Mouse (Mus musculus) skeletal muscle tissue, adult 2 months (tissue): Measurements from ENCODE around the gene Nop56.
A peak's percentile ranks its signal among the peaks of the same experiment; 100 is the strongest.

Experiments used
- DNase-seq: peaks from one replicate; pipeline ENCODE4 v3.0.0-alpha.2; 2012; ENCODE audit warnings: low read depth, low spot score

Gene Nop56

DNA sequence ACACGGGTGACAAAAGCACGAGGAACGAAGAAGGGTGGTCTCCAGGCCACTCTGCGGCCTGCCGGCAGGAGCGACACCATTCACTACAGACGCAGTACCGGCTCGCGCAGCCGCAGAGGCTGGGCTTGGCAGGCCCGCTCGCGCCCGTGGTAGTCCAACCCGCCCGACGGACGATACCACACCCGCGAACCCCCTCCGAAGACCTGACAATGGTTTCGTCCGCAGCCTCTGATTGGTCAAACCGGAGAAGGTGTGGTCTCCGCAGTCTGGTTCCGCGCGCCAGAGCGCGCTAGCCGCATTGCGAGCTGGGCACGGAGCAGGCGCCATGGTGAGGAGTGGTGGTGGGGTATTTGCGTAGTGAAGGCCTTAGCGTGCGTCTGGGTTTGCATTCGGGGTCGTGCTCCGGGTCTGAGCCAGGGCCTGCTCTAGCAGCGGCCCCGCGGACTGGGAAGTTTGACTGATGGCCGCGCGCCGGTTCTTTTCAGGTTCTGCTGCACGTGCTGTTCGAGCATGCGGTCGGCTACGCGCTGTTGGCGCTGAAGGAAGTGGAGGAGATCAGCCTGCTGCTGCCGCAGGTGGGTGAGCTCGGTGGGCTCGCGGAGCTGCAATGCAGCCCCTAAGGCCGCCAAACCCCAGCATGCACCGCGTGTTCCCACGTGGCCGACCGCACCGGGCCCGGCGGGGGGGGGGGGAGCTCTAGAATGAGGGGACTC lies at the start of gene Nop56:
Nop56 (plus strand) TSS at position 282 of the 713 bp plus-strand sequence.
- peak; percentile 99 for DNase-seq

DNA sequence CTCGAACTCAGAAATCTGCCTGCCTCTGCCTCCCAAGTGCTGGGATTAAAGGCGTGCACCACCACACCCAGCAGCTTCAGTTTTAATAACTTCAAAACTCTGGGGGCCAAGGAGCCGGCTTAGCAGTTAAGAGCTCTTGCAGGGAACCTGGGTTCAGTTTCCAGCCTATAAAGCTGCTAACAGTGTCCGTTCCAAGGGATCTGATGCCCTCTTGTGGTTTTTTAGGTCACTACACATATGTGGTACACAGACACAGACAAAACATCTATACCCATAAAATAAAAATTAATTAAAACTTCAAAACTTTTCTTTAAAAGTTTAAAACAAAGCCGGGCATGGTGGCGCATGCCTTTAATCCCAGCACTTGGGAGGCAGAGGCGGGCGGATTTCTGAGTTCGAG lies 27.3 kb upstream of the Nop56 start:
- peak; percentile 6 for DNase-seq

DNA sequence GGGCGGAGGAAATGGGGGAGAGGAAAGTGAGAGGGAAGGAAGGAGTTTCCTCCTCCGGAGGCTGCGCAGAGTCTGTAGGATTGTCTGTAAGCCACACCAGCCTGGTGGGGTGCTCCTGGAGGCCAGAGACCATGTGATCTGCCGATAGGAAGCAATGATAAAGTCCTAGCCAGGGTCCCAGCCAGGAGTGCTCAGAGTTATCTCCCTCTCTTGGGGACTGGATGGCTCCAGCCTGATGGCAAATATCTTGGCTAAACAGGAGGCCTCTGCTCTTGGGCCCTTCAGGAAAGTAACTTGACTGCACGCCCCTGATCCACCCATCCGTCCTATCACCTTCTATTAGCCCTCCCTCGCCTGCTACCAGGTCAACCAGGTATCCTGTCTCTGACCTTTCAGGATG lies 26.0 kb upstream of the Nop56 start:
- DNase-seq: no peak

DNA sequence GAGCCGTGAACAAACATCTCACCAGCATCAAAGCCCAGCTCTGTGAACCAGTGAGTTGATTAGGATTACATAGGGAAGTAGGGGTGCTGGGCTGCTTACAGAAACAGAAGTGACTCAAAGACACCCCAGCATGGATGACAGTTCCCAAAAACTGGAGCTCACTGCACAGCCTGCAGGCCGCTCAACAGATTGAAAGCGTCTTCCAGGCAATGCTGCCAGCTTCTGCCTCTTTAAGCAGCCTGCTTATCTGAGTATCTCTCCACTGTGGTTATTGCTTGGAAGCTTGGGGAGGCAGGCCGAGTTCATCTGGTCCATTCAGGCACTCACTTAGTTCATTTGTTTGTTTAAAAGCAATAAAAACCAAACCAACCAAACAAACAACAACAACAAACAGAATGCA lies 17.5 kb upstream of the Nop56 start:
- DNase-seq: no peak

DNA sequence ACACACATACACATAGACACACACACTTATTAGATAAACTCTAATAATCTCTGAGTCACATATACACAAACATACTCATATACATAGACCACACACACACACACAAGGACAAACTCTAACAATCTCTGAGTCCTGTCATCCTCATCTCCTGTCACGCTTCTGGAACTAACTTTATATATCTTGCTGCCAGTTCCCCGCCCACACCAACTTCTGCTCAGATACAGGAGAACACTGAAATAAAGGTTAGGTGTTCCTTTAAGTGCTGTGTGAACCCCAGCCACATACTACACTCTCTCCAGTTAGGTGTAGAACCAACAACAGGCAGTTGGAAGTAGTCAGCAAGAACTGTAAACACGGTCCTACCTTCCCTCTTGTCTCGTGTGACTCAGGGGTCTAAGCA lies 13.4 kb upstream of the Nop56 start:
- no peak for DNase-seq

DNA sequence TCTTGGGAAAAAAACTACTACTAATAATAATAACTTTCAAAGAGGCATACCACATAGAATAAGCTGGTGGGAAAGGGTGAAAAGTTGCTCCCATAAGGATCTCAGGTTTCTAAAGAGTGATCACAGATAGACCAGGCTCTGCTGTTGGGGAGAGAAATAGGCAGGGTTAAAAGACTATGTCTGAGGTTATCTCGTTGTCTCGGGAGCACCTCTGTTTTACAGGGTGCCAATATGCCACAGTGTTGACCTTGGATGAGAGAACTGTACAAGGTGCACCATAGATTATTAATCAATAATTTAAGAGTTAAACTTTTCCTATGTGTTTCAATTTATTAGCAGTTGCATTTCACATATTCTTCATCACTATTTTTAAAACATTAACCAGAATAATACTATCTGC lies 12.3 kb upstream of the Nop56 start:
- DNase-seq: no peak

DNA sequence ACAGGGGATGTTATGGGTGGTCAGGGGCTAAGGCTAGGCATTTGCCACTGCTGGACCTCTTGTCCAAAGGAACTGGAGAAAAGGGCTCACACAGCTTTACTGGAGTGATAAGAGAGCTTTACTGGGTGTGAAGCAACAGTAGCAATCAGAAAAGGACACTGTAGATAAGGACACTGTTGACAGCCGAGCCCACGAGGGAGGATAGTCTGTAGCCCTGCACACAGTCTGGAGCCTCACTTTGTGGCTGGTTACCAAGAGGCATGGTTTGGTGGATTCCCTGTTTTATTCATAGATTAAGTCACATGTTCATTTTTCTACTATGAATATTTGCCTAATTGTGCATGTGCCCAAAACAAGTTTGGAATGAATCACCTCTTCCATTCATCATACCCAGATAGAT lies 11.8 kb upstream of the Nop56 start:
- DNase-seq: no peak

DNA sequence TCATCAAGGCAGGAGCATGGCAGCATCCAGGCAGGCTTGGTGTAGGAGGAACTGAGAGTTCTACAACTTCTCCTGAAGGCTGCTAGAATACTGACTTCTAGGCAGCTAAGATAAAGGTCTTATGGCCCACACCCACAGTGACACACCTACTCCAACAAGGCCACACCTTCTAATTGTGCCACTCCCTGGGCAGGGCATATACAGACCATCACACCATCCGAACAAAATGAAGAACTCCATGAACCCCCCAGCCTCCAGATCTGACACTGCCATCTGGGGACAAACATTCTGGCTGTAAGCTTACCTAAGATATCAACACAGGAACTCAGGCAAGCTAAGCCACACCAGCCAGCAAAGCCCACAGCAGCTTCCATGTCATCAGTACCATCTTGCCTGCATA lies 8.7 kb upstream of the Nop56 start:
- no peak for DNase-seq

DNA sequence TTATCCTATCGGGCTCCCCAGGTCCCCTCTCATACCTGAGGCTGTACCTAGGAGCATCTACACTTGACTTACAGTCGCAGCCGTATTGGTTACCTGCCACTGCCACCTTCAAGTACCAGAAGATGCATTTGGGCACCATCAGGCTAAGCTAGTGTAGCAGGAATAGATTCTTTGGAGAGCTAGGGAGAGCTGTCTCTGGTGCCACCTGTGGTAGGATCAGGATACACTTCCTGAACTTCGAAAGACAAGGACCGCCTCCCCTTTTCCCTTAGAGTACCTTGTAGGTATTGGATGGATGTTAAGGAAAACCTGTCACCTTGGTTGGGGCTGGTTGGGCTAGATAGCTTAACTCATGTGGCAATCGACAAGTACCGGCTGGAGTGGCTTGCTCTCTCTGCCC lies 6.2 kb upstream of the Nop56 start:
- no peak for DNase-seq

DNA sequence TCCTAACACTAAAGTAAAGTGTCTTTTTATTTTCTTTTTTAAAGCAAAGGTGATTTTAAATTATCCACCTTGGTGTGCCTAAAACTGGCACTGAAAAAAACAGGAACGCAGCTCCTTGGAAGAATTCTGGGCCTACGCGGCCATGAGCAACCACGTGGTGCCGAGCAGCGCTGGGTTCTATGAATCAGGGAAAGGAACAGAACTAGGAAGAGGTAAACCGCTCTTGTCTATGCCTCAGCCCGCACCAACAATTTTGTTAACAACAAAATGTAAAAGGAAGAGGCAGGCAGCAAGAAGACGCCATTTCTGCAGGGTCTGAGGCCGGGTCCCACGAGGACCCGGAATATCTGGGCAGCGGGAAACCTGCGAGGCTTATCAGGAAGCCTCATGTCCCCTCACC lies 498 bp upstream of the Nop56 start:
- no peak for DNase-seq

DNA sequence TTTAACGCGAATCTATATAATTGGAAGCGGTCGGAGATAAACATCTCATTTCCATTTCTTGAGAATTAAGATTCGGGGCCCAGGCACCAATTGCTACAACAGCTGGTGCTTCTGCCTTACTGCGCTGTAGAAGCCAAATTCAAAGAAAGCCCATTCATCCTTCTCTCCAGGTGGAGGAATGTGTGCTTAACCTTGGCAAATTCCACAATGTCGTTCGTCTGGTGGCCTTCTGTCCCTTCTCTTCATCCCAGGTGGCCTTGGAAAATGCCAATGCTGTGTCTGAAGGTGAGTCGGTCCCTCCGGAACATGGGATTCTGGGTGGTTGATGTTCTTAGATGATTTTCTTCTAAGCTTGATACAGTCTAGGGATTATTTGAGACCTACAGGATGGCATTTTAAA lies 632 bp downstream of the Nop56 start:
- DNase-seq: no peak

DNA sequence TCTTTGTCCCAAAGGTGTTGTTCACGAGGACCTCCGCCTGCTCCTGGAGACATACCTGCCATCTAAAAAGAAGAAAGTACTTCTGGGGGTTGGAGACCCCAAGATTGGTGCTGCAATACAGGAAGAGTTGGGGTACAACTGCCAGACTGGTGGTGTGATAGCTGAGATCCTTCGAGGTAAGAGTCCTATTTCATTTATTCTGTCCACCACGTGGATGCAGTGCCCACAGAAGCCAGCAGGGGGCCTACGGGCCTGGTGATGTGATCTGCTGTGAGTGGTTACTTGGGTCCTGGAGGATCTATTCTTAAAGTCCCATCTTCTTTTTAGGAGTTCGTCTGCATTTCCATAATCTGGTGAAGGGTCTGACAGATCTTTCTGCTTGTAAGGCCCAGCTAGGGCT lies 1.4 kb downstream of the Nop56 start:
- no peak for DNase-seq

DNA sequence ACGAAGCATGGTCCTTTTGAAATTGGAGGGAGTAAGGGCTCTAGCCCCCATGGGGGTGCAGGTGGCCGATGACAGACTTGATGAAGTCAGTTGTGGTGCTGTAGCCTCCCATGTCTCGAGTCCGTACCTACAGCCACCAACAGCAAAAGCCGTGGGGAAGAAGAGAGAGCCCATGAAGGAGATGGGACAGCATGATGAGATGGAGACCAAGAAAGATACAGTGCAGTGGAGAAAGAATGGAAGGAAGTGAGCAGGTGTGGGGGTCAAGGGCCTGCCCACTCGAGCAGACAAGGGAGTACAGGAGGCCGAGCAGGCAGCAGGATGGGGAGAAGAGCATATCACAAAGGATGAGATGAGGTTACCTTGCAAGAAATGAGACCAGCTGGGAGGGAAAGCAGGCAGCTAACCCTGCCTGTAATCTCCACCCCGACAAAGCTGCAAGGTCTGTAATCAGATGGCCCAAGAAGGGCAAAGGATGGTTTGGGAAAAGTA lies 5.4 kb downstream of the Nop56 start:
- no peak for DNase-seq

DNA sequence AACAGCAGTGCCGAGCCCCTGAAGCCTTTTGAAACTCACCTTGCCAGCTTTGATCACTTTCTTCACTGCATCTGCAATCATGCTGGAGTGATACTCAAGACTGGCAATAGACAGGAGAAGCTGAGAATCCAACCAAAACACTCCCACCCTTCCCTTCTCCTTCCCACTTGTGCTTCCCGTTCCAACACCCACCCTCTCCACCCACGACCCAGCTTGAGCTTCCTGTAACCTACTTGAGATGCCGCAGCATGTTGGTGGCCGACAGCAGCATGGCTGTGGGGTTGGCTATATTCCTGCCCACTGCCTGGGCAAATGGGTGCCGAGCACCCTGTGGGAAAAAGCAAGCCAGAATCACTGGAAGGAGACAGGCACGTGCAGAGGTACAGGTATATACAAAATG lies 6.0 kb downstream of the Nop56 start:
- DNase-seq: no peak

DNA sequence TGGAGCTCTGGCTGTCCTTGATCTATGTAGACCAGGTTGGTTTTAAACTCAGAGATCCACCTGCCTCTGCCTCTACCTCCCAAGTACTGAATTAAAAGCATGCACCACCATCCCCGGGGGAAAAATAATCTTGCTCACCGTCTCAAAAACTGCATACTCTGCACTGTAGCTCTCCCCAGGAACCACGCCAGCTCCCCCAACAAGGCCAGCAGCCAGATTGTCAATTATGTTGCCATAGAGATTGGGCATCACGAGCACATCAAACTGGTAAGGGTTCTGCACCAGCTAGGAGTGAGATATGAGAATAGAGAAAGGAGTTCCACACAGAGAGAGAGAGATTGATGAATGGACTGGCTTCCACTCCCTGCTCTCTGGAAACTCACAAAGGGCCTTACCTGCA lies 6.6 kb downstream of the Nop56 start:
- no peak for DNase-seq

DNA sequence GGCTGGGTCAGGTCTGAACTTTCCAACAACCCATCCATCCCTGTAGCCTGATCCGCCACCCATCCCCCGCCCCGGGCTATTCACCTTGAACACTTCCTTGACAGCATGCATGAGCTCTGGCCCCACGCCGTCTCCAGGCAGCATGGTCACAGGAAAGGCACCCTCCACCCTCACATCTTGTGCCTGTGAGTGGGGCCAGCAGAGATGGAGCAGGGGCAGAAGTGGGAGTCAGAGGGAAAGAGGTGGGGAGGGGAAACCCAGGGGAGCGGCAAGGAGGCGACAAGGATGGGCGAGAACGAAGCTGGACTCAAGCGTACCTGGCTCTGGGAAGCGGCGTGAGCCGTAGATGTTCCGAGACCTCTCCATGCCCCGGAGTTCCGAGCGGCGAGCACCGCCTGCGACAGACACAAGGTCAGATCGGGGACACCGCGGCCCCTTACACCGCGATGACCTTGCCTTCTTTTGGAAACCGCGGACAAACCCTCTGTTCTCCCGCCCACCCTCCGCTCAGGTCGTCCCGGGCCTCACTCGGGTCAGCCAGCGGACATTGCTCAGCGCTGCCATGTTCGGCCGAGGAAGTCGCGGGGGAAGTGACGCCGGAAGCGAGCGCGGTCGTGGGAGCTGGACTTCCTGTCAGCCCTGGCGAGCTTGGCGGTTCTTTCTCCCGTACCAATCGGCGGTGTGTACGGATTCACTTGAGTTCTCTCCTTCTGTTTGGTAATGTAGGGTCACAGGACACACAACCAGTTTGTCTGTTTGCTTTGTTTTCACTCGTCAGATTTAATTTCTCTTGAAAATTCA lies 9.8 kb downstream of the Nop56 start, which contains the start of gene Idh3b:
Idh3b (minus strand) TSS at position 694 of the 801 bp plus-strand sequence.
- peak; percentile 85 for DNase-seq

DNA sequence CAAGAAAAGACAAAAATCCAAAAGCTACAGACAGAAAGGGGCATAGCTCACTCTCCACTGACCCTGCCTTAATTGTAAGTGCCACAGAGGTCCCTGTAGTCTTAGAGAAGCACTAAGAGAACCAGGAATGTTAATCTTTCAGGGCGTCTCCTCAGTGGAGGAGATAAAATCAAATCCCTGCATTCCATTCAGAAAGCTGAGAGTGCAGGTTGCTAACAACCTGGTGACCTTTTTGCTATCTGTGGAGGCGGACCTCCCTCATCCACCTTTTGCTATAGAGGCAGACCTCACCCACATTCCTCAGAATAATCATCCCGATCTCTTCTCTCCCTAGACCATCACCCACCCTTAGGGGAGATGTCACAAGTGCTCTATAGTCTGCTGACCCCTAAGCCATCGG lies 14.9 kb downstream of the Nop56 start:
- DNase-seq: no peak

DNA sequence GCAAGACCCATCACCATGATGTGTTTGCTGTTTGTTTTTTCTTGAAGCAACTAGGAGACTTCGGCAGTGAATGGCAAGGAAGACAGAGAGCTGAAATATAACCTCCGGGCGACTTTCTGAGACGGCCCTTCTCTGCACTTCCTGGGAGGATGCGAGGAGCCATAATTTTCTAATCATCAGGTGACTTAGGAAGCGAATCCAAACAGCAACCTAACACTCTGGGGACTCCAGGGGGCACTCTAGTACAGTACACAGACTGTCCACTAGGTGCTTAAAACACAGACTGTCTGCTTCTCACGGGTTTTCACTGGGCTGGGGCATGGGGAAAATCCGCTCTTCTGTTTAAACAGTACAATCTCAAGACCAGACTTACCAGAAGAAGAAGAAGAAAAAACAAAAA lies 17.2 kb downstream of the Nop56 start:
- DNase-seq: no peak

DNA sequence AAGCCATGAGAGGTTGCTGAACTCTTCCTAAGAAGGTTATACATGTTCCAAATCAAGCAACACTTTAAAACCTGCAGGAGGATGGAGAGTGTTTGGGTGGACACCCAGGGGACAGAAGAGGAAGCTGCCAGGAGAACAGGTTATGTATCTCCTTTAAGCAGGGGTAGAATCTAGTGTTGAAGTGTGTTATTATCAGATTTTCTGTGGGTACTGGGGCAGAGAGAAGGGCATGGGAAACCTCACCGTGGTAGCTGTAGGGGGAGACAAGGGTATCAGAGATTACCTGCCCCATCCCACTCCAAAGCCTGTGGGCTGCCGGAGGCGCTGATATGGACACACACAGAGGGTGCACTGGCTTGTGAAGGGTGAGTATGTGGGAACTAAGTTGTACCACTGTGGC lies 18.8 kb downstream of the Nop56 start:
- no peak for DNase-seq

DNA sequence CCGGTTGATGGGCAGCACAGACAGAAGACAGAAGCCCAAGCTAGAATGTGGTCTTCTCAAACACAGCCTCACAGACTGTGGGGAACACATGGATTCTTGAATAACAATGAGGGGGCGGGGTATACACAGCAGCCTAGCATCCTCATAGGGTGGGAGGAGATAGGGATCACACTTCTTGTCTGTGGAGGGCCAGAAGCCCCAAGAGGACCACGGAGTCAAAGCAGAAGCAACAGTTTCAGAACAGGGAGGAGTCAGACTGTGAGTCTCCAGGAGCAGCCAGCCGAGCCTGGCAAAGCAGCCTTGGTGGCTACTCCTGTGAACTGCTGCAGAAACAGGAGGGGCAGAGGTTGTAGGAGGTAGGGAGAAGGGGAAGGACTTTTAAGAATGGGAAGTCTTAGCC lies 19.3 kb downstream of the Nop56 start:
- DNase-seq: no peak

DNA sequence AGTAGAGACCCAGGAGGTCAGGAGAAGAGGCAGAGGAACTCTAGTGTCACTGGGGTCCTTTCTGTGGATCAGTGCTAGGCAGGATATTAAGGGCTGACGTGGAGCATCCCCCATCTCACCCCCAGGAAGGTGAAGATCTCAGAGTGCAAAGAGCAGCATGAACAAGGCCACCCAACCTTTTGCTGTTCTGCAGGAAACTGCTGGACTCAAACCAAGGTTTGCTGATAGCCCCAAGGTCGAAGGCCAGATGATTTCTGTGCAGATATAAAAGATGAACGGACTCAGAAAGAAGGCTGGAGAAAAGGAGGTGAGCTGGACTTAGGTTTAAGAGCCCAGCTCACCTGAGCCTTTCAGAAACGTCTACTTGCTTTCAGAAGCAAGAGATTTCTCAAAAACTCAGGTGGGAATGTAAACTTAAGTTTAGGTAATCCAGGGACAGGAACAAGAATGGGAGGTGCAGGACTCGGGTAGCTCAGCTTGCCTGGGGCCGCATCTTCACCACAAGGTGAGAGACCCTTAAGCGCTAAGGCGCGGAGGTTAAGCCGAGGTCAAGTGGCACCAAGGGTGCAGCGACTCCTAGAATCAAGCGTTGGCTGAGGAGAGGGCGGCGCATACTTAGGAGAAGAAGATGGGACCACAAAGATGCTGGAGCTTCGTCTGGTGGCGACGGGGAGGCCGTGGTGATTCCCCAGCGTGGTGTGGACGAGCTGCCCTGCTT lies 20.1 kb downstream of the Nop56 start:
- no peak for DNase-seq

DNA sequence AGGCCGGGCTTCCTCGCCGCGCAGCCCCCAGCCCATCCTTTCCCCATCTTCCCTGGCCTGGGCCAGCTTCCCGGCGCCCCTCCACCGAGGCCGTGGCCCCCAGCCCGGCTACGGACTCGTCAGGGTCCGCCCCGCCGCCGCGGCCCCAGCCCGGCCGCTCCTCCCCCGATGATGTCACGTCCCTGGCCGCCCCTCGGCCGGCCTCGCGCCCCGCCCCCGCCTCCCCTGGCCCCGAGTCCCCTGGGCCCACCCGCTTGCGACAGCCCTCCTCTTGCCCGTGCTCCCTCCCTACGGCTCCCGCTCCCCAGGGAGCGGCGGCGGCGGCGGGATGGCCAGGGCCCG lies 20.7 kb downstream of the Nop56 start, which contains the start of gene Ebf4:
Ebf4 (plus strand) TSS at position 234 of the 342 bp plus-strand sequence.
- no peak for DNase-seq
